Mouse (Mus musculus) midbrain, postnatal 0 days (tissue): ENCODE results near the gene Amotl1. TPM values are rescaled to one million over a fixed set of nuclear protein-coding genes. Genes with fewer than 3 reads are reported as not detected.

ENCODE experiments used
- ATAC-seq: fragments of 200-750 bp; cut with Nextera tagmentation; 2 replicates; pipeline ENCODE4 v1.8.0; 2017; ENCODE audit warnings: moderate number of reproducible peaks, mild to moderate bottlenecking, moderate TSS enrichment, moderate library complexity; ENCODE audit not compliant: low FRiP score
- DNase-seq: peaks from one replicate; pipeline ENCODE4 v3.0.0-alpha.2; 2015; ENCODE audit warnings: low spot score
- H3K27ac ChIP-seq: fragments of 300-500 bp; sonication (generic); 2 replicates; pipeline ENCODE4 v1.5.1; 2014; ENCODE audit warnings: low read depth, mild to moderate bottlenecking, low read length, mixed read lengths
- H3K27me3 ChIP-seq: fragments of 300-500 bp; sonication (generic); 2 replicates; pipeline ENCODE4 v1.6.1; 2014; ENCODE audit warnings: low read length, control low read depth, mixed read lengths; ENCODE audit not compliant: insufficient read depth
- H3K36me3 ChIP-seq: fragments of 300-500 bp; sonication (generic); 2 replicates; pipeline ENCODE4 v1.6.1; 2014; ENCODE audit warnings: low read length, control low read depth, mixed read lengths; ENCODE audit not compliant: insufficient read depth
- H3K4me1 ChIP-seq: fragments of 300-500 bp; sonication (generic); 2 replicates; pipeline ENCODE4 v1.6.1; 2014; ENCODE audit warnings: mild to moderate bottlenecking, control low read depth, antibody characterized with exemption, low read length, mixed read lengths; ENCODE audit not compliant: insufficient read depth
- H3K4me2 ChIP-seq: fragments of 300-500 bp; sonication (generic); 2 replicates; pipeline ENCODE4 v1.6.1; 2014; ENCODE audit warnings: low read depth, mild to moderate bottlenecking, low read length, mixed read lengths; ENCODE audit not compliant: poor library complexity, severe bottlenecking
- H3K4me3 ChIP-seq: fragments of 300-500 bp; sonication (generic); 2 replicates; pipeline ENCODE4 v1.5.1; 2014; ENCODE audit warnings: low read depth, mild to moderate bottlenecking, low read length, moderate library complexity
- H3K9ac ChIP-seq: fragments of 300-500 bp; sonication (generic); replicated peaks from 2 replicates; pipeline ENCODE4 v1.6.1; 2014; ENCODE audit warnings: mild to moderate bottlenecking, low read length, moderate library complexity, mixed read lengths; ENCODE audit not compliant: poor library complexity, severe bottlenecking
- H3K9me3 ChIP-seq: fragments of 300-500 bp; sonication (generic); 2 replicates; pipeline ENCODE4 v1.6.1; 2016; ENCODE audit warnings: low read length, control low read depth
- CTCF ChIP-seq: IDR thresholded peaks from 2 replicates; pipeline ENCODE4 v1.5.1; 2016; ENCODE audit warnings: antibody characterized with exemption, mild to moderate bottlenecking
- WGBS: fragments of 180-500 bp; shearing (Covaris S2); extraction: QIAGEN DNeasy Blood & Tissue Kit; methylation state at CpG from one replicate; pipeline ENCODE4 v1.1.7; 2014; 5-methylcytosine and 5-hydroxymethylcytosine counted together
- polyA plus RNA-seq: library from polyadenylated mRNA; unstranded; fragments of >200 nt; fragmentation: Nextera tagmentation; extraction: Ambion mirVana; gene quantifications from 2 replicates; pipeline ENCODE4 v1.2.1, GENCODE M21; 2015
- total RNA-seq: library from RNA; depleted of rRNA; stranded (reverse); fragments of >200 nt; gene quantifications from 2 replicates; pipeline ENCODE4 v1.2.3, GENCODE M21; 2014

Amotl1 gene
- total and polyA plus RNA-seq, 2 experiments from 2014 or later: 5.8 to 26.2 TPM

DNA sequence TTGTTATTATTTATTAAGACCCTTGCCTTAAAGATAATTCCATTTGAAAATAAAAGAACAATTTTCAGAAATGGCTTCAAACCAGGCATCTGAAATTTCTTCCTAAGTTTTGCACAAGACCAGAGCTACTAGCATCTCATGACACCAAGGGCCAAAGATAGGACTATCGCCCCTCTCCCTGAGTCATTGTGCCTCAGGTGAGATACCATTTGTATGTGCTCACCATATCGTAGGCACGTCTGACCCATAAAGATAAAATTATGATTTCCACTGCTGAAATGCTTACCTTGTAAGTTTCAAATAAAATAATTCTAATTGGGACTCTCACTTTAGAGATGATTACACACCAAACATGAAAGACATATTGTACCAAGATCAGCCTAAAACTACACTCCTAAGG is 47.4 kb downstream of the Amotl1 start:
- no peak overlapping the region for H3K4me2 ChIP-seq
- H3K4me1 ChIP-seq: no peaks in the 10 kb centered on the region
- H3K9ac ChIP-seq: no peak overlapping the region
- no peak overlapping the region for H3K27ac ChIP-seq
- peaks cover 32% of the 10 kb centered on the region for H3K36me3 ChIP-seq
- no peaks in the 10 kb centered on the region for H3K9me3 ChIP-seq
- no peak overlapping the region for H3K4me3 ChIP-seq
- no peaks in the 10 kb centered on the region for H3K27me3 ChIP-seq
- TF ChIP-seq CTCF: no peak
- ATAC-seq (no peak), DNase-seq (no peak)
- WGBS: 85% methylated on average over 3 of the region's 3 CpGs

DNA sequence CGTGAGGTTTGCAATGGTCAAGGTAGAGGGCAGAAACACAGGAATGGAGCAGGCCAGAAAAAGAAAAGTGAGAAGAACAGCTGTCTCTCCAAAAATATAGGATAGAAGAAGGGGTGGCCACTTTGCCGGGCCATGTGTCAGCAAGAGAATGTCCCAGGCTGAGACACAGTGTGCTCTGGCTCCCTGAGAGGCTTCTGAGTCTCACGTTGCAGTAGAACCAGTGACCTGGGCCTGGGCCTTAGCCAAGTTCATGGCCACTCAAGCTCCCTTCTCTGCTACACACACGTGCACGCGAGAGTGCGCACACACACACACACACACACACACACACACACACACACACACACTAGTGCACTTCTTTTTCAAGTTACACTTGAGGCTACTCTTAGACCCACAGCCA is 48.0 kb downstream of the Amotl1 start:
- Histone ChIP-seq H3K4me3 (no peak overlapping the region), H3K9me3 (no peaks in the 10 kb centered on the region), H3K27ac (no peak overlapping the region), H3K27me3 (no peaks in the 10 kb centered on the region), H3K36me3 (peaks cover 34% of the 10 kb centered on the region), H3K4me2 (no peak overlapping the region), H3K4me1 (no peaks in the 10 kb centered on the region), H3K9ac (no peak overlapping the region)
- no peak for ATAC-seq
- 93% methylated on average over 7 of the region's 7 CpGs for WGBS
- no peak for DNase-seq
- TF ChIP-seq CTCF: no peak

- Histone ChIP-seq H3K36me3 (peaks cover 37% of the 10 kb centered on the region), H3K9me3 (no peaks in the 10 kb centered on the region), H3K4me1 (no peaks in the 10 kb centered on the region), H3K4me3 (no peak overlapping the region), H3K27ac (no peak overlapping the region), H3K4me2 (no peak overlapping the region), H3K9ac (no peak overlapping the region), H3K27me3 (no peaks in the 10 kb centered on the region)
- ATAC-seq: no peak
- TF ChIP-seq CTCF: no peak
- WGBS: 83% methylated on average over 5 of the region's 5 CpGs
- DNase-seq: peak; percentile 19
Measured at GRCm38 (mm10) chr9:14596427-14596826, 48.4 kb downstream of the Amotl1 start.

DNA sequence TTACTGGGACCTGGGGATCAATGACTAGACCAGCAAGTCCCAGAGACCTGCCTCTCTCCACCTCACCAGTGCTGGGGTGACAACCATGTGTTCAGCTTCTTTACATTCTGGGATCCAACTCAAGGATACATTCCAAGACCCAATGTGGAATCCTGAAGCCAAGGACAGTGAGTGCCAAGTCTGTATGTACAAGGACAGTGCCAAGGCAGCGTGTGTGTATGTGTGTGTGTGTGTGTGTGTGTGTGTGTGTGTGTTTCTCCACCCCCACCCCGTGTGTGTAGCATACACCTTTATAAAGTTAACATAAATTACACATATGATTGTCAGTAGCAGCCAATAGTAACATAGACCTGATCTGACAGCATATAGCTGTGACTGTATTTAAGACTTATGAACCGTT is 49.0 kb downstream of the Amotl1 start:
- Histone ChIP-seq H3K9me3 (no peaks in the 10 kb centered on the region), H3K9ac (no peak overlapping the region), H3K27ac (no peak overlapping the region), H3K4me1 (no peaks in the 10 kb centered on the region), H3K27me3 (no peaks in the 10 kb centered on the region), H3K36me3 (peaks cover 37% of the 10 kb centered on the region), H3K4me2 (no peak overlapping the region), H3K4me3 (no peak overlapping the region)
- DNase-seq: no peak
- ATAC-seq: no peak
- no peak for TF ChIP-seq CTCF
- WGBS: 92% methylated on average over 3 of the region's 3 CpGs

DNA sequence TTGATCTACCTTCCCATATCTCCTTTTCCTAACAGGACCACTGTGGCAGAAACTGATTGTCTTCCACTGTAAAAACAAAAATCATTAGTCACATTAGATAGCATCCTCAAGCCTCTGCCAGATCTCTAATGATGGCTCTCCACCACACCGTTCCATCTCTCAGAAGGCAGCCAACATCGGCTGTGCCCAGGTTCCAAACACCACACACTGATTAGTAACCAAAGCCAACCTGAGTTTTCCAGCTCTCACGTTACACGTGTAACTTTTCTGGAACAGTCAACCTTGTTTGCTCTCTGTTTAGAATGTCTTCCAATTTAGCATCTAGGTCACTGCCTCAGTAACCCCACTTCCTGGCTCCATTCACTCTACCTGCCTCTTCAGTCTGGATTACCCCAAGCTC is 51.0 kb downstream of the Amotl1 start:
- whole genome bisulfite sequencing: 95% methylated on average over 4 of the region's 4 CpGs
- no peak for ATAC-seq
- peaks cover 37% of the 10 kb centered on the region for H3K36me3 ChIP-seq

GRCm38 (mm10) chr9:14590666-14591065 is 54.2 kb downstream of the Amotl1 start:
- WGBS: 89% methylated on average over 7 of the region's 7 CpGs
- TF ChIP-seq CTCF: no peak
- no peak for ATAC-seq

More for the DNA sequence above, 51.0 kb downstream of the Amotl1 start:
- no peak overlapping the region for H3K9ac ChIP-seq
- no peaks in the 10 kb centered on the region for H3K4me1 ChIP-seq
- TF ChIP-seq CTCF: no peak
- H3K27me3 ChIP-seq: no peaks in the 10 kb centered on the region
- DNase-seq: no peak
- H3K4me3 ChIP-seq: no peak overlapping the region
- no peak overlapping the region for H3K27ac ChIP-seq
- H3K9me3 ChIP-seq: no peaks in the 10 kb centered on the region
- H3K4me2 ChIP-seq: no peak overlapping the region

More at GRCm38 (mm10) chr9:14590666-14591065, 54.2 kb downstream of the Amotl1 start:
- DNase-seq: no peak
- peaks cover 32% of the 10 kb centered on the region for H3K36me3 ChIP-seq
- no peak overlapping the region for H3K27ac ChIP-seq
- H3K9me3 ChIP-seq: no peaks in the 10 kb centered on the region
- no peak overlapping the region for H3K9ac ChIP-seq
- no peaks in the 10 kb centered on the region for H3K27me3 ChIP-seq
- H3K4me2 ChIP-seq: no peak overlapping the region
- no peaks in the 10 kb centered on the region for H3K4me1 ChIP-seq
- no peak overlapping the region for H3K4me3 ChIP-seq
